Mouse (Mus musculus): ENCODE results near the gene Crisp3. TPM values are rescaled to one million over a fixed set of nuclear protein-coding genes. Genes with fewer than 3 reads are reported as not detected.

Crisp3 gene
- polyA plus RNA-seq (2012; rRNA removed), result not detected in 2 replicates

GRCm38 (mm10) chr17:40242135-40242534 is at the start of gene Crisp3:
Gene Crisp3 (minus strand): TSS chr17:40242288.

GRCm38 (mm10) chr17:40208540-40208939 is 33.5 kb downstream of the Crisp3 start, which contains the start of gene Pgk2:
Gene Pgk2 (minus strand): TSS chr17:40208640.

Other genes starting within 250 kb of the Crisp3 start
- gene AC192777.2, start 146.8 kb downstream of the Crisp3 start, polyA plus RNA-seq (2012; rRNA removed), result not detected in 2 replicates
- not detected in 2 replicates for gene Pgk2, start 33.6 kb downstream of the Crisp3 start, polyA plus RNA-seq (2012; rRNA removed)
- not detected in 2 replicates for gene Crisp1, start 76.9 kb upstream of the Crisp3 start, polyA plus RNA-seq (2012; rRNA removed)

Data from central nervous system, embryonic 11.5 days (tissue).